Mouse (Mus musculus) spleen, adult 2 months (tissue): Measurements from ENCODE around the gene Pabpc4. TPM values are rescaled to one million over a fixed set of nuclear protein-coding genes. Genes with fewer than 3 reads are reported as not detected.

Experiments
- DNase-seq, 2 experiments: peaks; one replicate each; pipeline versions ENCODE4 v3.0.0 to v3.0.0-alpha.2; 2012 to 2021; ENCODE audit warnings: low spot score in 2 of 2, low read depth in 1 of 2
- H3K27ac ChIP-seq: fragments of 200-500 bp; 2 replicates; pipeline ENCODE4 v1.5.1; 2012; ENCODE audit warnings: low read length, inconsistent platforms; ENCODE audit not compliant: insufficient read depth
- H3K27me3 ChIP-seq: fragments of 200-500 bp; 2 replicates; pipeline ENCODE4 v1.6.1; 2012; ENCODE audit warnings: mild to moderate bottlenecking, moderate library complexity, low read length, inconsistent platforms; ENCODE audit not compliant: control insufficient read depth, insufficient read depth
- H3K36me3 ChIP-seq: fragments of 200-500 bp; 2 replicates; pipeline ENCODE4 v1.6.1; 2012; ENCODE audit warnings: mild to moderate bottlenecking, low read length, inconsistent platforms; ENCODE audit not compliant: control insufficient read depth, insufficient read depth
- H3K4me1 ChIP-seq: fragments of 200-500 bp; 2 replicates; pipeline ENCODE4 v1.6.1; 2011; ENCODE audit warnings: inconsistent platforms; ENCODE audit not compliant: control insufficient read depth, insufficient read depth, insufficient read length
- H3K4me3 ChIP-seq: fragments of 200-500 bp; 2 replicates; pipeline ENCODE4 v1.5.1; 2011; ENCODE audit warnings: mild to moderate bottlenecking, inconsistent platforms; ENCODE audit not compliant: insufficient read depth, insufficient read length; ENCODE audit errors: extremely low read depth
- CTCF ChIP-seq: fragments of 200-500 bp; IDR thresholded peaks from 2 replicates; pipeline ENCODE4 v1.5.1; 2011; ENCODE audit warnings: mild to moderate bottlenecking, inconsistent platforms; ENCODE audit not compliant: insufficient read depth, insufficient read length, insufficient replicate concordance; ENCODE audit errors: extremely low read depth
- POLR2A ChIP-seq: fragments of 200-500 bp; IDR thresholded peaks from 2 replicates; pipeline ENCODE4 v1.6.1; 2011; ENCODE audit warnings: low read depth, low read length, inconsistent platforms
- WGBS: fragments of 180-500 bp; shearing (Covaris S2); methylation state at CpG from one replicate; pipeline ENCODE4 v1.1.7; 2018; 5-methylcytosine and 5-hydroxymethylcytosine counted together
- polyA plus RNA-seq: library from polyadenylated mRNA; depleted of rRNA; stranded (reverse); fragments of >200 nt; gene quantifications from 2 replicates; pipeline ENCODE4 v1.2.3, GENCODE M21; 2012

Pabpc4 gene
- polyA plus RNA-seq, 1 experiment: 137 TPM

DNA sequence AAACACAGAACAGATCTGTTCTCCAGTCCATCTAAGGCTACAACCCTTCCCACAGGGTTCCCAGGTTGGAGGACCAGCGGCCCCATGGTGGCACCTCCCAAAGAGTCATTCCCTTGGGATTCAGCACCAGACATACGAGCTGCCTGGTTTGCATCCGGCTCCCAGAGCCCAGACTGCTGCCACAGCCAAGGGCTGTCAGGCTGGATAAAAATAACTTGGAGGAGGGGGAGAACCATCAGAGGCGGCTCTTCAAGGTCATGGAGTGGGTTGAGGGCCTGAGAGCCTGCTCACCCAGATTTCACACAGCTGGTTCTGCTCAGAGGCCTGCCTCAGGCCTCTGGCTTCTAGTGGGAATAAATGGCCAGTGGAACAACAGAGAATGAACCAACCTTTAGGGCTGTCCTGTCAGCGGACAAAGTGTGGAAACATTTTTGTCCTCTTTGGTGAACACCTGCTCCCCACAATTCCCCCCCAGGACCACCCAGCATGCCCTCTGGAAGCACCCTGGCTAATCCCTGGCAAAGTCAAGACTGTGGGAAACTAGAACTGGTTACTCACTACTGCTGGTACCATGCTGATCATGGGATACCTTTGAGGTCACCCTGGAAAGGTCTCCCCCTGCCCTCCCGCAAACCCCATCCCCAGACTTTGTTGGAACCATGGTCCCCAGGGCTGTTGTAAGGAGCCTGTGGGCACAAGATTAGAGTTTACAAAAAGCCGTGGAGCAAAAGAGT, 14.8 kb upstream of the Pabpc4 start:
- TF ChIP-seq CTCF: no peak
- no peak for TF ChIP-seq POLR2A
- no peak for DNase-seq
- H3K27me3 ChIP-seq: no peaks in the 10 kb centered on the region
- no peaks in the 10 kb centered on the region for H3K36me3 ChIP-seq
- H3K4me3 ChIP-seq: no peak overlapping the region
- no peaks in the 10 kb centered on the region for H3K4me1 ChIP-seq
- H3K27ac ChIP-seq: no peak overlapping the region
- WGBS: 82% methylated on average over 7 of the region's 7 CpGs

GRCm38 (mm10) chr4:123248971-123249567, 13.1 kb upstream of the Pabpc4 start:
- Histone ChIP-seq H3K27me3 (no peaks in the 10 kb centered on the region), H3K36me3 (no peaks in the 10 kb centered on the region), H3K4me3 (no peak overlapping the region), H3K27ac (no peak overlapping the region), H3K4me1 (no peaks in the 10 kb centered on the region)
- no peak for TF ChIP-seq CTCF
- TF ChIP-seq POLR2A: no peak
- WGBS: 86% methylated on average over 7 of the region's 7 CpGs
- no peak for DNase-seq

- TF ChIP-seq CTCF: no peak
- TF ChIP-seq POLR2A: no peak
- 91% methylated on average over 5 of the region's 5 CpGs for WGBS
- H3K27ac ChIP-seq: no peak overlapping the region
Observed at GRCm38 (mm10) chr4:123252214-123252613, 9.9 kb upstream of the Pabpc4 start.

GRCm38 (mm10) chr4:123254617-123255016, 7.5 kb upstream of the Pabpc4 start:
- DNase-seq: peak in 1 of 2 experiments; percentile 21

More at GRCm38 (mm10) chr4:123252214-123252613, 9.9 kb upstream of the Pabpc4 start:
- H3K4me1 ChIP-seq: no peaks in the 10 kb centered on the region
- H3K27me3 ChIP-seq: no peaks in the 10 kb centered on the region
- no peak for DNase-seq
- H3K36me3 ChIP-seq: no peaks in the 10 kb centered on the region
- no peak overlapping the region for H3K4me3 ChIP-seq

DNA sequence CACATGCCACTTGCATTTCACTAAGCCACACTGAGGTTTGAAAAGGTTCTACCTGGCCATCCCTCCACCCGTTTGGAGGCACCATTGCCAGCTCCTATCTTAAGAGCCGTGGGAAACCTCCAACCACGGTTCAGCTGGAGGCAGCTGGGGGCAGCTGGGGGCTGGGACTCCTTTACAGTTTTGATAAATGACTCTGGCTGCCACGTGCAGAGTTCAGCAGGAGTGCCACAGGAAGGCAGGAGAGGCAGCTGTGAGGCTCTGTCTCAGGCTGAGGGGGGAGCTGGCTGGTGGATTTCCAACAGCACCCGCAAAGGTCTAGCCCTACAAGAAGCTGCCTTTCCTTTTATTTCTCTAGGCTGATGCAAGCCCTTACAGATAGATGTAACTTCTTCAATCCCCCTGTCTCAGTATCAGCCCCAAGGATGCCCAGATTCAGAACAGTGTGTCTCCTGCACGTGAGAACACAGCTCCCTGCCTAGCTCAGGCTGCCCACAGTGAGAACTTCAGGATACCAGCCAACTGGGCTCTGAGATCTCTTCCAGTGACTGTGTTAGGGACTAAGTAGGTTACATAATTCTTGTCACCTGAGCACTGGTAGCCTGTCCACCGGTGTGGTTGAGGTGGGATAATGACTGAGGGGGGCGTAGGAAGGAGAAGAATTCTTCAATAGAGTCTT, 1.9 kb upstream of the Pabpc4 start:
- Histone ChIP-seq H3K27me3 (no peaks in the 10 kb centered on the region), H3K4me3 (no peak overlapping the region), H3K36me3 (no peaks in the 10 kb centered on the region), H3K4me1 (no peaks in the 10 kb centered on the region), H3K27ac (no peak overlapping the region)
- DNase-seq: no peak
- TF ChIP-seq POLR2A: no peak
- TF ChIP-seq CTCF: no peak
- 17% methylated on average over 8 of the region's 8 CpGs for WGBS

More at GRCm38 (mm10) chr4:123254617-123255016, 7.5 kb upstream of the Pabpc4 start:
- 13% methylated on average over 5 of the region's 5 CpGs for WGBS
- H3K36me3 ChIP-seq: no peaks in the 10 kb centered on the region
- no peak overlapping the region for H3K4me3 ChIP-seq
- H3K4me1 ChIP-seq: no peaks in the 10 kb centered on the region
- no peak overlapping the region for H3K27ac ChIP-seq
- H3K27me3 ChIP-seq: no peaks in the 10 kb centered on the region
- no peak for TF ChIP-seq POLR2A
- TF ChIP-seq CTCF: no peak

DNA sequence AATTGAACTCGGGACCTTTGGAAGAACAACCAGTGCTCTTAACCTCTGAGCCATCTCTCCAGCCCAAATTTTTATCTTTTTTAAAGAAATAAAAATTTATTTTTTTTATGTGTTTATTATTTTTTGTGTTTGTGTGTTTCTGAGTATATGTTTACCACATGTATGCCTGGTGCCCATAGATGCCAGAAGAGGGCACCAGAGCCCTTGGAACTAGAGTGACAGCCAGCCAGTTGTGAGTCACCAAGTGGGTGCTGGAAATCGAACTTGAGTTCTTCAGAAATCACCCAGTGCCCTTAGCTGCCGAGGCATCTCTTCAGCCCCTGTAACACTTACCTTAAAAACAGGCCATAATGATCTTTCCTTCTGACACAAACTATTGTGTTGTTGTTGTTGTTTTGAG, 8.9 kb downstream of the Pabpc4 start:
- H3K4me3 ChIP-seq: no peak overlapping the region
- 91% methylated on average over 3 of the region's 3 CpGs for WGBS
- TF ChIP-seq POLR2A: no peak
- no peak for TF ChIP-seq CTCF

More for the DNA sequence above, 8.9 kb downstream of the Pabpc4 start:
- DNase-seq: no peak
- Histone ChIP-seq H3K27me3 (no peaks in the 10 kb centered on the region), H3K36me3 (no peaks in the 10 kb centered on the region), H3K4me1 (no peaks in the 10 kb centered on the region), H3K27ac (no peak overlapping the region)
